Mouse (Mus musculus): ENCODE results near the gene Nfkb2. TPM values are rescaled to one million over a fixed set of nuclear protein-coding genes. Genes with fewer than 3 reads are reported as not detected.
A peak's percentile ranks its signal among the peaks of the same experiment; 100 is the strongest.

Gene Nfkb2
- polyA plus RNA-seq, 2 experiments, result 2.6 to 4.5 TPM

DNA sequence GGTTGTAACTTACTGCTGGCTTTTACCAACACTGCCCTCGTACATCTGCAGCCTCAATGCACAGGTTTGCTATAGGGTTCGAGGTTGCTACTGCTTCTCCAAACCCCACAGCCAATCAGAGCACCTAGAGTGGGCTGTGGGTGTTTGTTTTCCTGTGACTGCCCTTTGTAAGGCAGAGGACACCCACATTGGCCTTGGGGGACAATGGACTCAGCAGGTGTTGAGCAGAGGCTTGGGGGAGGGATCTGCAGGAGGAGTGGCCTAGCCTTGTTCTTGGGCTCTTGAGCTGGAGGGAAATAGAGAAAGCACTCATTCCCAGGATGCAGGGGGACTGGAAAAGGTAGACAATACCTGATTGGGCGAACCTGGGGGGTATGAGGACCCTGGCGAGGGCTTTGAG, 54.3 kb downstream of the Nfkb2 start:
- no peak overlapping the region for H3K9ac ChIP-seq (replicated peaks)

More for the DNA sequence above, 54.3 kb downstream of the Nfkb2 start:
- H3K27me3 ChIP-seq (ENCODE audit: control insufficient read depth, insufficient read depth, low read length), result no peaks in the 10 kb centered on the region
- no peaks in the 10 kb centered on the region for H3K36me3 ChIP-seq (replicated peaks; ENCODE audit: control insufficient read depth, insufficient read depth, low read depth)
- H3K4me1 ChIP-seq (replicated peaks; ENCODE audit: control insufficient read depth in 2 of 2, insufficient read depth in 2 of 2, low read length in 1 of 2), result peaks cover 12 to 19% of the 10 kb centered on the region in 2 experiments
- DNase-seq (ENCODE audit: low read depth in 3 of 3, low spot score in 3 of 3) (no peak), ATAC-seq (ENCODE audit: insufficient read depth) (0 out of 2 replicates have a peak, but pooled peaks have one; percentile 17)
- H3K4me2 ChIP-seq (ENCODE audit: low read depth), result peak overlapping the region; percentile 100
- H3K4me3 ChIP-seq (ENCODE audit: insufficient read depth in 1 of 2, low read depth in 2 of 2, low read length in 2 of 2), result peak overlapping the region in 1 of 2 experiments; percentile 5; a peak in 2 of 4 replicates
- no peaks in the 10 kb centered on the region for H3K9me3 ChIP-seq (ENCODE audit: control insufficient read depth, low read length)
- 26% methylated on average over 4 of the region's 4 CpGs for WGBS (ENCODE audit: insufficient replicate concordance)
- no peak overlapping the region for H3K27ac ChIP-seq
- TF ChIP-seq EP300 (IDR thresholded peaks at IDR 0.05; ENCODE audit: low read depth) (no peak), CTCF (IDR thresholded peaks at IDR 0.05; ENCODE audit: low read depth) (no peak)

MicroRNAs within 50 kb of the gene (microRNA counts, 519-probe panel; counts per million panel counts)
- microRNA mmu-miR-146b, result 5,187 counts per million, percentile 24 among the panel's probes with 10 or more counts

Small RNA genes lying within 50 kb of the gene (microRNA-seq; reads per million reads assigned to microRNA genes)
- 2.5 reads per million for gene Mir146b

Other genes starting within 250 kb of the Nfkb2 start
- 36.6 and 63.9 TPM in 2 replicates for gene Nolc1, start 228.5 kb upstream of the Nfkb2 start, polyA plus RNA-seq (2012; rRNA removed)
- 55.0 and 58.2 TPM in 2 replicates for gene Nolc1, start 228.5 kb upstream of the Nfkb2 start, polyA plus RNA-seq (2014; fragmentation: Nextera tagmentation; extraction: Ambion mirVana)
- gene Elovl3, start 172.4 kb upstream of the Nfkb2 start, polyA plus RNA-seq (2012; rRNA removed), result 0.02 TPM in 1 of 2 replicates, not detected in the other
- gene Elovl3, start 172.4 kb upstream of the Nfkb2 start, polyA plus RNA-seq (2014; fragmentation: Nextera tagmentation; extraction: Ambion mirVana), result not detected in 2 replicates
- gene Pitx3, start 156.0 kb upstream of the Nfkb2 start, polyA plus RNA-seq (2012; rRNA removed), result not detected in 2 replicates
- gene Pitx3, start 156.0 kb upstream of the Nfkb2 start, polyA plus RNA-seq (2014; fragmentation: Nextera tagmentation; extraction: Ambion mirVana), result not detected in 2 replicates
- gene Gbf1, start 151.8 kb upstream of the Nfkb2 start, polyA plus RNA-seq (2012; rRNA removed), result 14.6 and 17.4 TPM in 2 replicates
- 11.2 and 14.0 TPM in 2 replicates for gene Gbf1, start 151.8 kb upstream of the Nfkb2 start, polyA plus RNA-seq (2014; fragmentation: Nextera tagmentation; extraction: Ambion mirVana)
- 4.9 and 5.9 TPM in 2 replicates for gene Psd, start 22.8 kb downstream of the Nfkb2 start, polyA plus RNA-seq (2012; rRNA removed)
- 4.9 and 6.2 TPM in 2 replicates for gene Psd, start 22.8 kb downstream of the Nfkb2 start, polyA plus RNA-seq (2014; fragmentation: Nextera tagmentation; extraction: Ambion mirVana)
- 6.3 and 8.0 TPM in 2 replicates for gene Fbxl15, start 23.9 kb downstream of the Nfkb2 start, polyA plus RNA-seq (2012; rRNA removed)
- gene Fbxl15, start 23.9 kb downstream of the Nfkb2 start, polyA plus RNA-seq (2014; fragmentation: Nextera tagmentation; extraction: Ambion mirVana), result 10.0 and 12.5 TPM in 2 replicates
- gene Cuedc2, start 34.4 kb downstream of the Nfkb2 start, polyA plus RNA-seq (2012; rRNA removed), result 35.3 and 54.9 TPM in 2 replicates
- 76.6 and 79.2 TPM in 2 replicates for gene Cuedc2, start 34.4 kb downstream of the Nfkb2 start, polyA plus RNA-seq (2014; fragmentation: Nextera tagmentation; extraction: Ambion mirVana)
- 9.5 and 12.5 TPM in 2 replicates for gene Mfsd13a, start 36.8 kb downstream of the Nfkb2 start, polyA plus RNA-seq (2012; rRNA removed)
- 8.3 and 9.5 TPM in 2 replicates for gene Mfsd13a, start 36.8 kb downstream of the Nfkb2 start, polyA plus RNA-seq (2014; fragmentation: Nextera tagmentation; extraction: Ambion mirVana)
- gene 2310034G01Rik, start 46.0 kb downstream of the Nfkb2 start, polyA plus RNA-seq (2012; rRNA removed), result 0.17 and 0.21 TPM in 2 replicates
- 0.16 and 0.74 TPM in 2 replicates for gene 2310034G01Rik, start 46.0 kb downstream of the Nfkb2 start, polyA plus RNA-seq (2014; fragmentation: Nextera tagmentation; extraction: Ambion mirVana)
- 23.5 and 28.1 TPM in 2 replicates for gene Actr1a, start 91.4 kb downstream of the Nfkb2 start, polyA plus RNA-seq (2012; rRNA removed)
- gene Actr1a, start 91.4 kb downstream of the Nfkb2 start, polyA plus RNA-seq (2014; fragmentation: Nextera tagmentation; extraction: Ambion mirVana), result 47.0 and 51.4 TPM in 2 replicates
- gene Sufu, start 92.6 kb downstream of the Nfkb2 start, polyA plus RNA-seq (2012; rRNA removed), result 3.2 and 3.6 TPM in 2 replicates
- gene Sufu, start 92.6 kb downstream of the Nfkb2 start, polyA plus RNA-seq (2014; fragmentation: Nextera tagmentation; extraction: Ambion mirVana), result 4.2 and 5.4 TPM in 2 replicates
- gene Trim8, start 197.4 kb downstream of the Nfkb2 start, polyA plus RNA-seq (2012; rRNA removed), result 7.3 and 7.7 TPM in 2 replicates
- 7.5 and 10.1 TPM in 2 replicates for gene Trim8, start 197.4 kb downstream of the Nfkb2 start, polyA plus RNA-seq (2014; fragmentation: Nextera tagmentation; extraction: Ambion mirVana)